Mouse (Mus musculus) CD4-positive, CD25-positive, alpha-beta regulatory T cell, adult 9 weeks (primary cell): ENCODE results near the gene Ficd. TPM values are rescaled to one million over a fixed set of nuclear protein-coding genes. Genes with fewer than 3 reads are reported as not detected.

ENCODE experiments used
- polyA plus RNA-seq: library from polyadenylated mRNA; unstranded; fragments of 100-300 nt; shearing (Covaris generic); gene quantifications from one replicate; pipeline ENCODE4 v1.2.1, GENCODE M21; 2017

Ficd gene
- polyA plus RNA-seq, result 7.1 TPM

GRCm38 (mm10) chr5:113735345-113736112 lies at the start of gene Ficd:
Ficd (plus strand) TSS chr5:113735803.

GRCm38 (mm10) chr5:113724446-113724845 lies 11.2 kb upstream of the Ficd start, which contains the start of gene 1700069L16Rik:
1700069L16Rik (minus strand) TSS chr5:113724772.

GRCm38 (mm10) chr5:113772450-113772895 lies 36.9 kb downstream of the Ficd start, which contains the start of the genes Sart3 and Iscu:
Sart3 (minus strand) TSS chr5:113772510.
Iscu (plus strand) TSS chr5:113772748.

Other genes with a start within 250 kb of the Ficd start
- 1.6 TPM for gene Wscd2, start 245.5 kb upstream of the Ficd start, polyA plus RNA-seq
- not detected for gene Cmklr1, start 85.4 kb upstream of the Ficd start, polyA plus RNA-seq
- not detected for gene 1700069L16Rik, start 11.0 kb upstream of the Ficd start, polyA plus RNA-seq
- 35.2 TPM for gene Sart3, start 36.7 kb downstream of the Ficd start, polyA plus RNA-seq
- gene Iscu, start 36.9 kb downstream of the Ficd start, polyA plus RNA-seq, result 16.8 TPM
- not detected for gene Tmem119, start 64.7 kb downstream of the Ficd start, polyA plus RNA-seq
- gene Selplg, start 96.8 kb downstream of the Ficd start, polyA plus RNA-seq, result 975 TPM
- 95.9 TPM for gene Coro1c, start 173.0 kb downstream of the Ficd start, polyA plus RNA-seq